Mouse (Mus musculus) hindbrain, postnatal 0 days (tissue): ENCODE data around the gene Prkcb. TPM values are rescaled to one million over a fixed set of nuclear protein-coding genes. Genes with fewer than 3 reads are reported as not detected.
A peak's percentile ranks its signal among the peaks of the same experiment; 100 is the strongest.
"Not testable (repeated sequence)": the region's sequence is repeated elsewhere in the genome, so short reads cannot be mapped to it uniquely, and the experiment has no call there.

Source experiments
- ATAC-seq: fragments of 200-750 bp; cut with Nextera tagmentation; 2 replicates; pipeline ENCODE4 v1.8.0; 2017; ENCODE audit warnings: mild to moderate bottlenecking, moderate TSS enrichment, moderate library complexity
- DNase-seq: peaks from one replicate; pipeline ENCODE4 v3.0.0-alpha.2; 2015; ENCODE audit warnings: low spot score
- H3K27ac ChIP-seq: fragments of 300-500 bp; sonication (generic); 2 replicates; pipeline ENCODE4 v1.5.1; 2014; ENCODE audit warnings: mild to moderate bottlenecking
- H3K27me3 ChIP-seq: fragments of 300-500 bp; sonication (generic); 2 replicates; pipeline ENCODE4 v1.6.1; 2014; ENCODE audit warnings: low read length, mixed read lengths; ENCODE audit not compliant: insufficient read depth
- H3K36me3 ChIP-seq: fragments of 300-500 bp; sonication (generic); 2 replicates; pipeline ENCODE4 v1.6.1; 2014; ENCODE audit warnings: low read length, mixed read lengths; ENCODE audit not compliant: insufficient read depth
- H3K4me1 ChIP-seq: fragments of 300-500 bp; sonication (generic); 2 replicates; pipeline ENCODE4 v1.6.1; 2014; ENCODE audit warnings: antibody characterized with exemption, low read length, mixed read lengths; ENCODE audit not compliant: insufficient read depth
- H3K4me2 ChIP-seq: fragments of 300-500 bp; sonication (generic); 2 replicates; pipeline ENCODE4 v1.6.1; 2014; ENCODE audit warnings: low read depth, mild to moderate bottlenecking, low read length, moderate library complexity, mixed read lengths
- H3K4me3 ChIP-seq: fragments of 300-500 bp; sonication (generic); 2 replicates; pipeline ENCODE4 v1.5.1; 2014; ENCODE audit warnings: low read length
- H3K9ac ChIP-seq: fragments of 300-500 bp; sonication (generic); replicated peaks from 2 replicates; pipeline ENCODE4 v1.6.1; 2014; ENCODE audit warnings: mild to moderate bottlenecking, low read length, moderate library complexity, mixed read lengths
- H3K9me3 ChIP-seq: fragments of 300-500 bp; sonication (generic); 2 replicates; pipeline ENCODE4 v1.6.1; 2016; ENCODE audit warnings: low read length, mixed read lengths
- CTCF ChIP-seq: IDR thresholded peaks from 2 replicates; pipeline ENCODE4 v1.5.1; 2016; ENCODE audit warnings: antibody characterized with exemption, control low read depth, low read depth
- WGBS: fragments of 180-500 bp; shearing (Covaris S2); extraction: QIAGEN DNeasy Blood & Tissue Kit; methylation state at CpG from one replicate; pipeline ENCODE4 v1.1.7; 2014; 5-methylcytosine and 5-hydroxymethylcytosine counted together
- polyA plus RNA-seq: library from polyadenylated mRNA; unstranded; fragments of >200 nt; fragmentation: Nextera tagmentation; extraction: Ambion mirVana; gene quantifications from 2 replicates; pipeline ENCODE4 v1.2.1, GENCODE M21; 2015
- total RNA-seq: library from RNA; depleted of rRNA; stranded (reverse); fragments of >200 nt; gene quantifications from 2 replicates; pipeline ENCODE4 v1.2.3, GENCODE M21; 2014; rRNA removed

Gene Prkcb
- total RNA-seq (255 and 261 TPM in 2 replicates), polyA plus RNA-seq (187 and 200 TPM in 2 replicates)

DNA sequence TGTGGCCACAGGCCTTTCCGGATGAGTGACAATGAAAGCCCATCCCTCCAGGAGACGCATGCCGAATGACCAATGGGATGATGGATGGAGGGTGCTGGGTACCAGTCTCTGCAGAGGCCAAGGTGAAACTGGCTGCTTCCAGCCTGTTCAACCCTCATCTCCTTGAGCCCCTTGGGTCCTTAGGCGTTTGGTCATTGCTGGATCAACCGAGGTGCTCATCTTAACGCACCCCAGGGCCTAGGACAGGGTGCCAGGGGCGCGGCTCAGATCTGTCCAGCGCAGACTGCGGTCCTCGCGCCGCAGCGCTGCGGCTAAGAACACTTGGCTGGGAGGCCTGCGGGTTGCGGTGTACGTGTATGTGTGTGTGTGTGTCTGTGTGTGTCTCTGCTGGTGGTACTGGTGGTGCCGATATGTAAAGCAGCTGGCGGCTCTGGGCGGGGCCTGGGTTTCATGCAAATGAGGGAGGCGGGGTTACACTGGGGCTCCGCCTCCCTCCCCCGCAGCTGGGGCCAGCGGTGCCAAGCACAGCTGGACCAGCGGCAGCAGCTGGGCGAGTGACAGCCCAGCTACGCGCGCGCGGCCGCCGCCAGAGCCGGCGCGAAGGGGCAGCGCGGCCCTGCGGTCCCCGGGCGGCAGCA lies at the start of gene Prkcb:
TSS of gene Prkcb (plus strand) at position 147 of the 638 bp plus-strand sequence.
- peak within 1 kb of the TSS; percentile 73 for H3K9ac ChIP-seq
- peak within 1 kb of the TSS; percentile 76 for H3K4me3 ChIP-seq
- peak within 1 kb of the TSS; percentile 82 for H3K27ac ChIP-seq
- H3K9me3 ChIP-seq = no peaks in the 10 kb centered on the region
- no peak for TF ChIP-seq CTCF
- DNase-seq (peak; percentile 94), ATAC-seq (peak; percentile 95)
- no peaks in the 10 kb centered on the region for H3K27me3 ChIP-seq
- peak within 1 kb of the TSS; percentile 89 for H3K4me2 ChIP-seq
- H3K36me3 ChIP-seq = no peaks in the 10 kb centered on the region
- H3K4me1 ChIP-seq = peaks cover 7% of the 10 kb centered on the region
- 5% methylated on average over 41 of the region's 42 CpGs for WGBS

DNA sequence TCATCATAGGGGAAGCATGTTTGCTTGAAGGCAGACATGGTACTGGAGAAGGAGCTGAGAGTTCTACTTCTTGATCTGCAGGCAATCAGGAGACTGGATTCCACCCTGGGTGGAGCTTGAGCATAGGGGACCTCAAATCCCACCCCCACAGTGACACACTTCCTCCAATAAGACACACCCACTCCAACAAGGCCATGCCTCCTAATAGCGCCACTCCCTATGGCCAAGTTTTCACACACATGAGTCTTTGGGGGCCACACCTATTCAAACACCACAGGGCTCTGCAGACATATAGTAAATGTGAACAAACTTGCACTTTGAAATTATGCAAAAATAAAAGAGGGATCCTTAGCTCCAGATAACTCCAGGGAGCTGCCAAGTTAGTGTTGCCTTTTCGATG lies 49.6 kb upstream of the Prkcb start:
- TF ChIP-seq CTCF = no peak
- DNase-seq (no peak), ATAC-seq (no peak)
- no peaks in the 10 kb centered on the region for H3K36me3 ChIP-seq
- no peaks in the 10 kb centered on the region for H3K27me3 ChIP-seq
- 88% methylated on average over 2 of the region's 2 CpGs for WGBS
- no peak overlapping the region for H3K4me3 ChIP-seq
- H3K9me3 ChIP-seq = no peaks in the 10 kb centered on the region
- peaks cover 2% of the 10 kb centered on the region; the same call in 1 of the 2 replicates for H3K4me1 ChIP-seq
- H3K27ac ChIP-seq = no peak overlapping the region
- H3K4me2 ChIP-seq = no peak overlapping the region
- no peak overlapping the region for H3K9ac ChIP-seq

DNA sequence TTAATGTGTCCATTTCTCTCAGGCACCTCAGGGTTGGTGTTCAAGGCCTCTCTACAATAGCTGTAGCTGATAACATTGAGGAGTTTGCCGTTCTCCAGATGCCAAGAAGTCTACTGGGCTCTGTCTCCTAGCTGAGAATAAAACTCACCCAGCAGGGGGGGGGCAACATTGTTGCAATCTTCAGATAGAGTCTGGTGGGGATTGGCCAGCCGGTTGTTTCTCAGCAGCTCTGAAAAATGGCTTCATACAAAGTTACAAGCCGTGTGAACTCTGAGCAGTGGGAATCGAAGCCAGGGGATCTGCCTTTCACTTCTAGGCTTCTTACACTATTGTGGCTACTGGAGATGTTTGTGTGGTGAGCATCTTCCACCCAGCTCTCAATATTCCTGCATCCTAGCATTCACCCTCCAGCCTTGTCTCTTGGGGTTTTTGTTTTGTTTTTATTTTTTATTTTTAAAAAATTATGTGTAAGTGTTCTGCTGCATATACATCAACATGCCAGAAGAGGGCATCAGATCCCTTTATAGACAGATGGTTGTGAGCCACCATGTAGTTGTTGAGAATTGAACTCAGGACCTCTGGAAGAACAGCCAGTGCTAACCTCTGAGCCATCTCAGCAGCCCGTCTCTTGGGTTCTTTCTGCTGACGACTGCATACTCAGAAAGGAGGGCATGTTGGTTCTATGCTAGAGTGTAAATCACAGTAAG lies 48.0 kb upstream of the Prkcb start:
- DNase-seq (no peak), ATAC-seq (no peak)
- peak; percentile 33 for TF ChIP-seq CTCF
- no peaks in the 10 kb centered on the region for H3K36me3 ChIP-seq
- H3K9me3 ChIP-seq = no peaks in the 10 kb centered on the region
- H3K27ac ChIP-seq = no peak overlapping the region
- WGBS = 66% methylated on average over 6 of the region's 6 CpGs
- H3K4me1 ChIP-seq = peaks cover 3% of the 10 kb centered on the region; the same call in 1 of the 2 replicates
- no peak overlapping the region for H3K9ac ChIP-seq
- H3K4me3 ChIP-seq = no peak overlapping the region
- no peak overlapping the region for H3K4me2 ChIP-seq
- no peaks in the 10 kb centered on the region for H3K27me3 ChIP-seq

DNA sequence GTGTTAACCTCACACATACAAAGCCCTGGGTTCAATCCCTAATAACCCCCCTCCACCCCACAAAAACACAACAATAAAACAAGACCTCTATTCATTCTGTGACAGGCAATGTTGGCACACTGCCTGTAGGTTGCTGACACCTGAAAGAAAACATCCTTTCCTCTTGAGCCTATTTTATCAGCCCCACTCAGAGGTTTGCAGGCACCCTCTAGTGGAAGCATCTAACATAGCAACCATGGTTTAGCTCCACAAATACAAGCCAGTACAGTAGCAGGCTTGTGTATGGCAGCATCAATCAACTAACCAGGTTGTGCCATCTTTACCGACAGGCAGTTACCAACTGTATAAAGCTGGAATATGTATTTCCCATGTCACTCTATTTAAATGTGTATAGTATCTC lies 46.3 kb upstream of the Prkcb start:
- Histone ChIP-seq H3K27me3 (no peaks in the 10 kb centered on the region), H3K9me3 (no peaks in the 10 kb centered on the region), H3K36me3 (no peaks in the 10 kb centered on the region), H3K4me1 (peaks cover 3% of the 10 kb centered on the region; the same call in 1 of the 2 replicates), H3K4me3 (no peak overlapping the region), H3K9ac (no peak overlapping the region), H3K4me2 (no peak overlapping the region), H3K27ac (no peak overlapping the region)
- DNase-seq = peak; percentile 76
- TF ChIP-seq CTCF = peak; percentile 91
- 40% methylated on average over 1 of the region's 1 CpGs for WGBS
- ATAC-seq = no peak

DNA sequence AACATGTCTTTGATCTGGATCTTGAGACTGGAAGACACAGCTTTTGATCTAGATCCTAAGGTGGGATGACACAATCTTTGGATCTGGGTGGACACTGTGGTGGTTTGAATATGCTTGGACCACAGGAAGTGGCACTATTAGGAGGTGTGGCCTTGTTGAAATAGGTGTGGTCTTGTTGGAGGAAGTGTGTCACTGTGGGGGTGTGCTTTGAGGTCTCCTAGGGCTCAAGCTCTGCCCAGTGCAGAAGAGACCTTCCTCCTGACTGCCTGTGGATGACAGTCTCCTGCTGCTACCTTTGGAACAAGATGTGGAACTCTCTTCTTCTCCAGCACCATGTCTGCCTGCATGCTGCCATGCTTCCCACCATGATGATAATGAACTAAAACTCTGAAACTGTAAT lies 45.8 kb upstream of the Prkcb start:
- not testable (repeated sequence) for DNase-seq, H3K4me3 ChIP-seq, H3K27me3 ChIP-seq, H3K9ac ChIP-seq, H3K9me3 ChIP-seq, H3K4me1 ChIP-seq, H3K4me2 ChIP-seq, ATAC-seq, H3K27ac ChIP-seq, H3K36me3 ChIP-seq

DNA sequence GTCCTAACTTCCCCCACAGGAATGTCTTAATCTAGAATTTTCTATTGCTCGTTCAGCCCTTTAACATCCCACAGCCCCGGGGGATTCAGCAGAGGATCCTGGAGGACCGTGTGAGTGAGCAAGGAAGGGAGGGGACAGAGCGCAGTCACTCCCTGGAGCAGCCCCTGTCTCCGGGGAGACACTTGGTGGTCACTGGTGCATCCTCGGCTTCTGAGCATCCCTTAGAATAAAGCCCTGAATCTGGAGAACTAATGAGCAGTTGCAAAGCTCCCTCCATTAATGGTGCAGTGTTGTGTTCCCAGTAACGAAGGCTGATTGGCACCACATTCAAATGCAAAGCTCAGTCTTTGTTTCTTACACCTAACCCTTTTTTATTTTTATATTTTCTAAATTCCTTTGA lies 44.4 kb upstream of the Prkcb start:
- Histone ChIP-seq H3K27me3 (no peaks in the 10 kb centered on the region), H3K9me3 (no peaks in the 10 kb centered on the region), H3K9ac (no peak overlapping the region), H3K4me3 (no peak overlapping the region), H3K27ac (no peak overlapping the region), H3K4me2 (no peak overlapping the region), H3K36me3 (no peaks in the 10 kb centered on the region), H3K4me1 (peaks cover 3% of the 10 kb centered on the region; the same call in 1 of the 2 replicates)
- no peak for TF ChIP-seq CTCF
- DNase-seq = peak; percentile 51
- peak; percentile 75 for ATAC-seq
- WGBS = 26% methylated on average over 7 of the region's 7 CpGs

DNA sequence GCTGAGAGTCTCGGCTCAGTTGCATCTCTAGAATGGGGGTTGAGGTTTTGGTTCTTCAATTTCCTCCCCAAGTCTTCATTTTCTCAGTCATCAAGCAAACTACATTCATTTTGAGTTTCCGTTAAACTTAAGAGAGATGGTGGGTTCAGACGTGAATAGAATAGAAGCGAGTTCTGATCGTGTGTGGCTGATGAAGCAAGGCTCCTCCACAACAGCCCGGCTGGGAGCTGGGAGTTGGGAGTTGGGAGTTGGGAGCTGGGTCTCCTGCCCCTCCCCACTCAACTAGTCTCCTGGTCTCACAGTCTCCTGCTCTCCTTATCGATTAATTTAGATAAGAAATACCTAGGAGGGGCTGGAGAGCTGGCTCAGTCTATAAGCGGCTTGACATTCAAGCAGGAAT lies 44.0 kb upstream of the Prkcb start:
- no peaks in the 10 kb centered on the region for H3K36me3 ChIP-seq
- ATAC-seq (no peak), DNase-seq (no peak)
- WGBS = 49% methylated on average over 8 of the region's 8 CpGs
- H3K4me3 ChIP-seq = no peak overlapping the region
- H3K4me2 ChIP-seq = no peak overlapping the region
- no peaks in the 10 kb centered on the region for H3K27me3 ChIP-seq
- H3K9ac ChIP-seq = no peak overlapping the region
- H3K27ac ChIP-seq = no peak overlapping the region
- TF ChIP-seq CTCF = no peak
- H3K4me1 ChIP-seq = peaks cover 3% of the 10 kb centered on the region; the same call in 1 of the 2 replicates
- H3K9me3 ChIP-seq = no peaks in the 10 kb centered on the region
